Mouse (Mus musculus): ENCODE results near the gene Epop.

Epop gene

GRCm38 (mm10) chr11:97629576-97629975 lies at the start of gene Epop:
Epop (minus strand) TSS chr11:97629702.
- peak; percentile 95 for DNase-seq (ENCODE audit: low read depth, low spot score)

DNA sequence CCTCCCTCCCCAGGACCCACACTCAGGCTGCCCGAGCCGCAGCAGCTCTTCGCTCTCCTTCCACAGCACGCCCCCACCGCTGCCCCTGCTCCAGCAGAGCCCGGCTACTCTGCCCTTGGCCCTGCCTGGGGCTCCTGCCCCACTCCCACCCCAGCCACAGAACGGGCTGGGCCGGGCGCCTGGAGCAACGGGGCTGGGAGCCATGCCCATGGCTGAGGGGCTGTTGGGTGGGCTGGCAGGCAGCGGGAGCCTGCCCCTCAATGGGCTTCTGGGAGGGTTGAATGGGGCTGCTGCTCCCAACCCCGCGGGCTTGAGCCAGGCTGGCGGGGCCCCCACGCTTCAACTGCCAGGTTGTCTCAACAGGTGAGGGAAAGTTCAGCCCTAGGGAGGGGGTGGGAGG lies 48.8 kb upstream of the Epop start:
- no peak for DNase-seq (ENCODE audit: low read depth, low spot score)

- peak; percentile 88 for DNase-seq (ENCODE audit: low read depth, low spot score)
These were observed 48.3 kb upstream of the Epop start for GRCm38 (mm10) chr11:97677842-97678241.

DNA sequence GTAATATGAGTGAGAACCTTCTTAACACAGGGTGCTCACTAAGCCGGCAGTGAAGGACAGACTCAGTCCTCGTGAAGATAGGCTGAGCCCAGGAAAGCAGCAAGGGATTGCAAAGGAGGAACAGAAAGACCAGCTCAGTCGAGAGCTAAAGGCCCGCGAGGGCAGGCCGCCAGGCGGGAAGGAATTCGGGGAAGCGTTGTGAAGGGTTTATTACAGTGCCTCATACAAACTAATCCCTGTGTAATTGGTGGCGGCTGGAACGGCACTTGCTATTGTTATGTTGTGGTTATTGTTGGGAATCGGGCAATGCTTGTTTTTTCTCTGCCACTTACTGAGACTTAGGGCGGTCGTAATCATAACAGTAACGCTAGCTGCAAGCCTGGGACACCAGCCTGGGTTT lies 47.9 kb upstream of the Epop start:
- no peak for DNase-seq (ENCODE audit: low read depth, low spot score)

GRCm38 (mm10) chr11:97676050-97676754 lies 46.7 kb upstream of the Epop start:
- no peak for DNase-seq (ENCODE audit: low read depth, low spot score)

- peak; percentile 83 for DNase-seq (ENCODE audit: low read depth, low spot score)
These were observed 43.6 kb upstream of the Epop start for GRCm38 (mm10) chr11:97673148-97673547.

GRCm38 (mm10) chr11:97671177-97671527 lies 41.6 kb upstream of the Epop start:
- peak; percentile 96 for DNase-seq (ENCODE audit: low read depth, low spot score)

DNA sequence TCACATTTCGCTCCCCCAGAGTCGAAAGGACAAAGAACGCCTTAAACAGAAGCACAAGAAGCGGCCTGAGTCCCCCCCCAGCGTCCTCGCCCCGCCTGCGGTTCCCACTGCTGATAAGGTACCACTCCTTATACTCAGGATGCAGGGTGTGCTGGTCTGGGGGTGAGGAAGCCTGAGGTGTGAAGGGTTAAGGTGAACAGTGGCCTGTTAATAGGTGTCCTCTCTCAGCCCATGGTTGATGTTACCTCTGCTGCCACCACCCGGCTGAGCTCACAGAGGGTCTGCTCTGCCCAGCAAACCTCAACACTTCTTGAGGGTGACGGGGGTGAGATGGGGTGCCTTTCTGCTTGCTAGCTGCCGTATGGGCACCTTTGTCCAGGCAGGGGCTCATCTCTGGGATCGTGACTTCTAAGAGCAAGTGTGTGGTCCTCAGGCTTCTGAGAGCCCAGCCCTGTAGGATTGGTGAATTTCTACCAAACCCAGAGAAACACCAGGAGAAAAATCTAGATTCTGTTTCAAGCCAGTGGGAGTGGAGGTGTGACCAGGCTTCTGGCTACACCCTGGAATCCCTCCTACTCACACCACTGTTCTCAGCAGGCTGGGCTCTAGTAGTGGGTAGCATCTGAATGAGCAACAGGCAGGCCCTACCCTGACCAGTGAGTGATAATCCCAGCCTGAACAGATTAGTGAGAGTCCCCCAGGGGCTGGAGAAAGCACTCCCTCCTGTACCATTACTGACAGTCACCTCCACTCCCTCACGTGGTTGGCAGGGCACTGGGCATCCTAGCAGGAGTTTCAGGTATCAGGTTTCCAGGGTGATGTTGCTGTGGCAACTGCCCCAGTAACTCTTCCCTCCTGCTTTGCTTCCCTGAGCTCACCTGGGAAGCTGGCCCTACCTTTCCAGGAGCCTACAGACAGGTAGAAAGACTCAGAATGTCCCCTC lies 41.0 kb upstream of the Epop start:
- no peak for DNase-seq (ENCODE audit: low read depth, low spot score)

- DNase-seq (ENCODE audit: low read depth, low spot score): peak; percentile 72
These were observed 40.3 kb upstream of the Epop start for GRCm38 (mm10) chr11:97669829-97670228.

- no peak for DNase-seq (ENCODE audit: low read depth, low spot score)
These were observed 39.8 kb upstream of the Epop start for GRCm38 (mm10) chr11:97669268-97669667.

- DNase-seq (ENCODE audit: low read depth, low spot score): no peak
These were observed 38.7 kb upstream of the Epop start for GRCm38 (mm10) chr11:97668160-97668559.

GRCm38 (mm10) chr11:97666794-97667193 lies 37.3 kb upstream of the Epop start:
- DNase-seq (ENCODE audit: low read depth, low spot score): no peak

DNA sequence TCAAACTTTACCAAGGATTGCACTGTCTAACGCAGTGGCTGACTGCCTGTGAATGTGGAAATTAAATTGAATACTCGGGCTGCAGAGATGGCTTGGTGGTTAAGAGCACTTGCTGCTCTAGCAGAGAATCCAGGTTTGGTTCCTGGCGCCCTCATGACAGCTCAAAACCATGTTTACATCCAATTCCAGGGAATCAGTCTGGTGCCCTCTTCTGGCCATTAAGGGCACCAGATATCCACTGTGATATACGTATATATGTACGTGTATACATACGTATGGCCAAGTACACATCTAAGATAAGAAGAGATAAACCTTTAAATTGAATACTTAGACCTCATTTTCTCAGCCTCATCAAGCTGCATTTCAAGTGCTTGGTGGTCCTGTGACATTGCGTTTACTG lies 36.7 kb upstream of the Epop start:
- DNase-seq (ENCODE audit: low read depth, low spot score): peak; percentile 80

- no peak for DNase-seq (ENCODE audit: low read depth, low spot score)
These were observed 35.9 kb upstream of the Epop start for GRCm38 (mm10) chr11:97665431-97665830.

DNA sequence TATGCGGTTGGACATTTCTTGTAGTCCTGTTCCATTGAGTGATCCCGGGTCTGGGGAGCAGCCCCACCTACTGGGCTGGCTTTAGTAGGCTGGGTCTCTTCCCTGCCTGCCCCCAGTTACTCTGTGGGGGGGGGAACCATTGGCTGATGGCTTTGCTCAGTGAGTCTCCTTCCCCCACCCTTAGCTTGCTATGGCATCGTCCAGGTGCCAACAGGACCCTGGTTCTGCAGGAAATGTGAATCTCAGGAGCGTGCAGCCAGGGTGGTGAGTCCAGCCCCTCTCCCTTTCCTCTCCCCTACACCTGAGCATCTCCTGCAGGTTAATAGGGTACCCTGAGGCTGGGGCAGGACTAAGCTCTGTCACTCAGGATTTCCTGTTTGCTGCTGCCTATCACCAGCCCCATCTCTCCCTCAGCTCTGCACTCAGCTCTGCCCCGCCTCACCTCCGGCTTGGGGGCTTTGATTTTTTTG lies 35.3 kb upstream of the Epop start:
- peak; percentile 88 for DNase-seq (ENCODE audit: low read depth, low spot score)

- peak; percentile 71 for DNase-seq (ENCODE audit: low read depth, low spot score)
These were observed 34.8 kb upstream of the Epop start for GRCm38 (mm10) chr11:97664339-97664665.

- peak; percentile 86 for DNase-seq (ENCODE audit: low read depth, low spot score)
These were observed 34.2 kb upstream of the Epop start for GRCm38 (mm10) chr11:97663528-97664338.

GRCm38 (mm10) chr11:97662893-97663527 lies 33.5 kb upstream of the Epop start, which contains the start of gene Mllt6:
Mllt6 (plus strand) TSS chr11:97663414.
- no peak for DNase-seq (ENCODE audit: low read depth, low spot score)

GRCm38 (mm10) chr11:97662207-97662892 lies 32.8 kb upstream of the Epop start:
- DNase-seq (ENCODE audit: low read depth, low spot score): peak; percentile 100

DNA sequence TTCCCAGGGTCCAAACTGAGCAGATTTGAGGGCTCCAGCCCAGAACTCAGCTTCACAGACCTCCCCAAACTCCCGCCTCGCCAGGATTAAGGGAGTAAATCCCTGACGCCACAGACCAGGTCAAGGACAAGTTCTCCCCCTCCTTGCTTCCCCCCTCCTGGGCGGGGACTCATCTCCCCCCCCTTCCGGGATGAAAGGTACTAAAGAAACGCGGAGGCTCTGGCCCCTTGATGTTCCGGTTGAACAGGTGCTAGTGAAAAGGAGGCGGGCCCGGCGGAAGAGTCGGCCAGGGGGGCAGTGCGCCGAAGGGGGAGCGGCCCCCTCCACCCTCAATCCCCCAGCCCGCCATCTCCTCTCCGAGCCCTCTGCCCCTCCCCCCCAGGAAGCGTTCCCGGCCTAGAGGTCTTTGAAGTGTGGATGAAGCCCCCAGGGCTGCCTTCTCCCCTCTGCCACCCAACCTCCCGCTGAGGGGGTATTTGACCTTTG lies 32.2 kb upstream of the Epop start:
- DNase-seq (ENCODE audit: low read depth, low spot score): peak; percentile 99
